Mouse (Mus musculus) embryo, embryonic 9.5 days (tissue): ENCODE results near the gene Cdh13.

Source experiments
- DNase-seq: peaks from one replicate; pipeline ENCODE4 v3.0.0-alpha.2; 2017; ENCODE audit errors: extremely low spot score

Gene Cdh13

DNA sequence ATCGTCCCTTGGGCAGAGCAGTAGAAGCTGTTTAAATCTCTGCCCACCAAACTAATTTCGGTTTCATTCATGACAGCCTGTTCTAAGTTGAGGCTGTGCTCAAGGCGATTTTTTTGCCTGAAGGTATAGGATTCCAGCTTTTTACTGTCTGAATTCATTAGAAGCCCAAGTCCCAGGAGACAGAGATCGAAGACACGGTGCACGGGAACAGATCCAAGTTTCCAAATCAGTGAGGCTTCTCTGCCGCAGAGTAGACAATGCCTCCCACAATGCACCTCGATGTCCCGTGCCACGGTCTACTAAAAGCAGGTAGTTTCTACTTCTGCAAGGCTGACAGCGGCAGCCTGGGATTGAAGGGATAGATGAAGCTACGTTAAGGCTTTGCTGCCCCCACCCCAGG, 778.1 kb downstream of the Cdh13 start:
- DNase-seq = no peak

DNA sequence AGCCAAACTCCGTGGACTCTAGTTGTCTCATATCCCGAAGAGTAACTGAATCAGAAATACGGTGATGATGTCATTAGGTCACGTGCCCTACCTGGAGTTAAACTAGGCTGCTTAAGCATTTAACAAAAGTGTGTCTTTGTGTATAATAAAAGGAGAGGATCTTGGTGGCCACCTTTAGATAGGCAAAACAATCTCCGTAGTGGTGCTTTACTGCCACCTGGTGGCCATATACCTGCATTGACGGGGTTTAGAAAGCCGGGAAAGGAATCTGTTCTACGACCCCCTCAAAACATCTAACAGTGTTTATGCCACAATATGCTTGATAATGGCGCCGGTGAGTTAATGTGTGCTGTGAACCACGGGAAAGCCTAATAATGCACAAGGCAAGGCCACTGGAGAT, 781.0 kb downstream of the Cdh13 start:
- DNase-seq = peak; percentile 68

DNA sequence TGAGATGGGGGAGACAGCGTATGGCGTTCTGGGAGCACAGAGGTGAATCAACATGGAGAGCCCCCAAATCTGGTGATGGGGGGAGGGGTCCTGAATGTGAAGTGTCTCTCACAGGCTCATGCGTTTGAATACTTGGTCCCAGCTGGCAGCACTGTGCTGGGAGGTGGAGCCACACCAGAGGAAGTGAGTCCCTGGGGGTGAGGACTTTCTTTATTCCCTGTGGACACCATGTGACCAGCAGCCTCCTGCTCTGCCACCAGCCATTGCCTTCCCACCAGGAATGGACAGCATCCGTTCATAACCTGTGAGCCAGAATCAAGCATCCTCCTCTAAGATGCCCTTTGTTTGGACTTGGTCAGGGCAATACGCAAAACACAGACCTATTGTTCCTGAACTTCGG, 788.8 kb downstream of the Cdh13 start:
- no peak for DNase-seq

DNA sequence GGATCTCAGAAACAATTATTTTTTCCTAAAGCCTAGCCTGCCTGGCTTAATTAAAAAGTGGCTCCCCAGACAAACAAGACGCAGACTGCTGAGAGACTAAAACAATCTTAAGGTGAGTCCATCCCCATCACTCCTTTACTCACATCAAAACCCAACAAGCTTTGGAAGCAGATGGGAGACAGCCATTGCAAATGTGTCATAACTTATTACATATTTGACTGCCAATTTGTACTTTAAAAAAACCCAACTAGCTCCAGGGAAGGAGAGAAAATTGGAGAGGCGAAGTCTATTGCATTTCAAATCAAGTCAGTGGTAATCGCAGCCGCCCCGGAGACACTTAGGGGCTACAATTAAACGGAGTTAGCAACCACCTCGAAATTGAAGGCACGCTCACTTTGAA, 801.5 kb downstream of the Cdh13 start:
- DNase-seq = no peak

DNA sequence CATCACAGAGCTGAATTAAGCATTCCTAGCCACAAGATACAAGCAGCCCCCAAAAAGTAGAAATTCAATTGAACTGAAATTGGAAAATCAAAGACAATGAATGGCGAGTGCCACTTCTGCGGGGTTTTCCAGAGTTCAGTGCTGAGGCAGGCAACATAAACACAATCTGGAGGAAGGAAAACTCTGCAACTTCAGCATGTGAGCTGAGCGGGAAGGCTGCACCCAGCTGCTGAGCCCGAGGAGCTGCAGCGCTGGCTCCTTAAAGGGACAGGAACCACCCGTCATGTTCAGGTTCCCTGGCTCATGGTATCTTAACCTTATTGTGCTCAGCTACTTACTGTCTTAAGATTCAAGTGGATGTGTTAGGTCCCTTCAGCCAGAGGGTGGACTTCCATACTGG, 814.7 kb downstream of the Cdh13 start:
- DNase-seq = peak; percentile 5

DNA sequence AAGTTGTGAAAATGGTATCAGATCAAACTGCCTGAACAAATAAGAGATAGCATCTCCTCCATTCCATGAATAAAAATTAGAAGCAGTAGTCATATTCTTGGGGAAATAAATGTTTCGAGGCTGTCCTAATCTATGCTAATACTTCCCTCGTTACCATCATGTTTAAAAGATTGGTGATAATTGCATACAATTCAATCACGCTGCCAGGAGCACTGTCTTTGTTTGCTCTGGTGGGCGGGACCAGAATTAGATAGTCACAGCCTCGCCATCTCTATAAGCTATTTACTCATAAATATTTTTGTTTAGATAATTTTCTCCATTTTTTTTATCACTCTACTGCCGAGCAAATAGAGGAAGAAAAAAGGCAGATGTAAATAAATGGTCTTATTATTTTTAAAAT, 819.3 kb downstream of the Cdh13 start:
- DNase-seq = no peak

DNA sequence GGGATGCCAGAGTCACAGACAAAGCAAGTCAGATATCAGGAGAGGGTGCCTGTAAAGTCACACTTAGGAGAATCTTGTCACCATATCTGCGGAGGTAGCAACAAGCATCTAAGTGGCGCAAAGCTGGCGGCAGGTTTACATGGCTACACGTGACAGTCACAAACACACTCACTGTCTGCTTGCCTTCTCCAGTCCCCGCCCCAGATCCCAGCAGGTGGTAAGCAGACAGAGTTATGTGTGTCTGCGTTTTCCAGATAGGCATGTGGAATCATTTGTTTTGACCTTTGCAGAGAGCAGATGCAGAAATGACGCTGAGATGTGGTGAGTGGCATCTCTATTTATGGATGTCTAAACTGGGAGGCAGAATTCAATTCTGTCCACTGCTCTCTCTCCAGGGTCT, 826.1 kb downstream of the Cdh13 start:
- no peak for DNase-seq

DNA sequence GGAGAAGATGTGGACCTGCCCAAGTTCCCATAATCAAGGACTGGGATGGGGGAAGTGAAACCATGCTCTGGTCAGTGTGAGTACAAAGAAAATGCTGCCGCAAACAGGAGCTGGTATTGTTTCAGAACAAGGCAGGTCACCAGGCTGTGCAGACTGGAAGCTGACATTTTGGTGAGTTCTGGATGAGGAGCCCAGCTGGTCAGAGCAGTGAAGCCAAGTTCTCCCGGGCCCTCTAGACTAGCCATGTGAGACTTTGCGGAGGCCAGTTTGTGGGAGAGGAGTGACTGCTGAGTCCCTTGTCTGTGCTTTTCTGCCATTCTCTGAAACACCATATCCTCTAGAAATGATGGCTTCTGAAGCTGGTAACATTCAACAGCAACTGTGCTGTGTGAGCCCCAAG, 829.3 kb downstream of the Cdh13 start:
- no peak for DNase-seq

DNA sequence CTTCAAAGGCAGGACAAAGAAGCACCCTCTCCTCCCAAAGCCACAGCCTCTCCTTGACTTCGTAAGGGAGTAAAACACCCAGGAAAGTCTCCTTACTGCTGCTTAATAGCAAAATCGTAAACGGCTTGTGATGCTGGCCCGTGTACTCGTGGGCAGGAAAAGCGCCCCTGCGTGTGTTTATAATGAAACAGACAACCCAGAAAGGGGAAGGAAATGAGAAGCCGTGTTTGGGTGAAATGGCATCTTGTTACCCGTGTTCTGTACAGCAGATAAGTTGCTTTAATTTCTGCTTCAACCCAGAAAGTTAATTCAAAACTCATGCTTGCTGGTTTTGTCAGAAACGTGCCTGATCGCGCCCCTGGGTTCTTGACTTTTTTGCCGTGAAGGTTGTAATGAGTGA, 837.7 kb downstream of the Cdh13 start:
- DNase-seq = no peak

DNA sequence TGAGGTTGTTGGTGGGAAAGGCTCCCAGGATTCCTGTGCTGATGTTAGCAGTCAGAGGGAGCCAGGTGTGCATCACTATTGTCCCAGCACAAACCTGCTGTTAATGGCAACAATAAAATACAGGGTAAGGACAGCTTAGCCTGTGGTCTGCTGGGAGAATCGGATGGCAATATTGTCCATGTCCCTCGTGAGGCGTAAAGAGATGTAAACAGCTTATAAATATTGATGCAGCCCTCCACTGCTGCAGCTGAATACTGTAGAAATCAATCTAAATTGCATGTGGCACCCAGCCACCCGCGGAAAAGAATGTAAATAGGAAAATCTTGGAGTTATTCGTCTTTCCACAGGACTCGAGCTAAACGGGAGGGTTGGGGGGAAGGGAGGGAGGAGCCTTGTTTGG, 844.3 kb downstream of the Cdh13 start:
- DNase-seq = no peak

DNA sequence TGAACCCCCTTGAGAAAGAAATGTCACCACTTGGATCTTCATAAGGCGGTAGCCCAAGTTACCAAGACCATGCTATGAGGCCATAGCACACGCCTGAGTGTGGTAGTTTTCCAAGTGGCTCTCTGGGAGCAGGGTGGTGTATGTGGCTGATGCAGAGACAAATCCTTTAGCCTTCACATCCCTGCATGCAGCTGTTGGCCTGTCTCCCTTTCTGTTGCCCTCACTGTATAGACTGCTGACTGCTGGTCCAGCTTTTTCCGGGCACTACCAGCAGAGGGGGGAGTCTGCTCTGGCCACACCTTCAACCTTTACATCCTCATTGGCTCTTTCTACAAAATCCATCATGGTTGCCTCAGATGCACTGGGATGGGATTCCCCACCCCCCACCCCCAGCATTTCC, 844.7 kb downstream of the Cdh13 start:
- DNase-seq = no peak

DNA sequence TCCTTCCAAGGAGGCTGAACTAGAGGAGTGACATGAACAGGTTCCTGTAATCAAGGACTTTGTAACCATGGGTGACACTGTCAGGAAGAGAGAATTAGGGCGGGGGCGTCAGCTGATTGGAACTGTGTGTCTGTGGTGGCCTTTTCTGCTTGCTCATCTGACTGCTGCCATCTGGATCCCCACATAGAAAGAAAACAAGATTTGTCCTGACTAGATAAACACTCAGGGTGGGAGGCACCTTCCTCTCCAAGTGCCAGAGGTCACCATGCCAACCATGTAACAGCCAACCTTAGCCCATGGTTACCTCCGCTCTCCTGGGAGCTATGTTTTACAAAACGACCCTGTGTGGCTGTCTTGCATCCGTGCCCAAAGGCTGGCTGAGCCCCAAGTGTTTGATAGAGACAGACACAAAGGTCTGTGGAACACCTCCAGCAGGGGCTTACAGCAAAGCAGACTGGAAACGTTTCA, 873.0 kb downstream of the Cdh13 start:
- DNase-seq = no peak

DNA sequence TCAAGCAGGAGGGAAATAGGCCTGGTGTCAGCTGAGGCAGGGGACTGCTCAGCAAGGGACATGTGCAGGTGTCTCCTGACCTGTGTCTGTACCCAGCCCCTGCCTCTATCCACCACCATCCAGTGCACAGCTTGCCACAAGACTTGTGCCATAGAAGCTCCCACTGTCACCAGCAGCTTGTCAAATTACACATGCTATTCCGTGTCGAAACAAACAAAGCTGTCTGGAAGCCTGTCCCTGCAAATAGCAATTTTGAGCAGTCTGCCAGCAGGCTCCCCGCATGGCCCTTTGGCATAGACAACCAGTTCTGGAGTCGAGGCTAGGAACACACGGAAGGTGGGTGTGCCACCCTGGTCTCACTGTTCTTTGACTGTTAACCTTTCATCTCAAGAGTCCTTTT, 875.1 kb downstream of the Cdh13 start:
- DNase-seq = no peak

DNA sequence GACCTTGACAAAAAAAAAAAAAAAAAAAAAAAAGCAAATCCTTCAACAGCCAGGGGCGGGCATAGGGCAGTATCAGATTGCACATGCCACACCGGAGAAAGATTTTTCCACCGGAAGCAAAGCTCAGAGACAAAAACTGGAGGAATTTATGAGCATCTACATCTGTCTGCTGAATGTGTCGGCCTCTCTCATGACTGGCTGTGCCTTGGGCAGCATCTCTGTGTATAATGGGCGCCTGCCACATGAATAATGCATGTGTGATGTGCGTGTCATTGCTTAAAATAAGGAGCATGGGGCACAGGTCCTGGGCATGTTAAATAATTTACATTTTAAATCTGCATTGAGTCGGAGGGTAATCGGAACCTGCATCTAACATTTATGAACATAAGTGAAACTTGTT, 876.3 kb downstream of the Cdh13 start:
- DNase-seq = no peak

DNA sequence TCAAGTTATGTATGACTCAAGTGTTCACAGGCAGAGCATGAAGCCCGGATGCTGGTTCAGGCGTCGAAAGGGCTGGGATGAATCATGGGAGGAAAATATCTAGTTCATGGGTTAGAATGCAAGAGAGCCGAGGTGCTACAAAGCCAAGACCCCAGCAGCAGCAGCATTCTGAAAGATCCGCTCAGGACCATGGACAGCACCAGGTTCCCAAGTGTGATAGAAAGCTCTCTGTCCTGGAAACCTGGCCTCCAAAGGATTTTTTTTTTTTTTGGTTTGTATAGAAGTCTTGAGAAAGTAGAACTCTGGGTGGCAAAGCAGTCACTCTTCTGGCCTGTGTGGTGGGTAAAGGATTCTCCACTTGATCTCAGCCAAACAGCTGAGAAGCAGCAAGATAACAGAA, 880.5 kb downstream of the Cdh13 start:
- DNase-seq = peak; percentile 34

DNA sequence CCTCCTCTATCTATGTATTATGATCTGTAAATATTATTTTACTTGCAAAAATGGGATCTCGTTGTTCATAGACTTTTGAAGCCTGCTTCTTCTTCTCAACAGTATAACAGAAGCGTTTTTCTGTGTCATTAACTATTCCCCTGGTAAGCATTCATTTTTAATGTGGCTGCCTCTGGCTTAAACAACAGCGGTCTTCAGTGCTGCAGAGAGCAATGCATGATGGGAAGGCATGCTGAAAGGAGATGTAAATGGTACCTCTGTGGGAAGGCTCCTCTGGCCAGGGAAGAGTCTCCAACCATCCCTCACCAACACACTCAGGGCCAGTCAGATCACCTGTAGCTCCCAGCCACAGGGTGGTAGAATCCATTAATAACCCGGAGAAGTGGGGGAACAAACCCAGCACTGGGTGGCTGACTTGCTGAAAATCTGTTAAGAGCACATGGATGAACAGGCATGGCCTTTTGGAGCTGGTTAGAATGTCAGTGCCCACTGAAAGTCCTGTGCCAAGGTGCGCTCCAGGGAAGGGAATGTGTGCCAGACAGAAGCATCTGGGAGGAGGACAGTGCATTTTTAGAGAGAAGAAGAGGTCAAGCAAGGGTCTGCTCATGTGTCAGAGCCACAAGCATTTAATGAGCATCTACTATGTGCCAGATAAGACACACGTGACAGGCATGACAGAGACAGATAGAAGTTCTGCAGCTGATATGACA, 893.8 kb downstream of the Cdh13 start:
- DNase-seq = no peak

DNA sequence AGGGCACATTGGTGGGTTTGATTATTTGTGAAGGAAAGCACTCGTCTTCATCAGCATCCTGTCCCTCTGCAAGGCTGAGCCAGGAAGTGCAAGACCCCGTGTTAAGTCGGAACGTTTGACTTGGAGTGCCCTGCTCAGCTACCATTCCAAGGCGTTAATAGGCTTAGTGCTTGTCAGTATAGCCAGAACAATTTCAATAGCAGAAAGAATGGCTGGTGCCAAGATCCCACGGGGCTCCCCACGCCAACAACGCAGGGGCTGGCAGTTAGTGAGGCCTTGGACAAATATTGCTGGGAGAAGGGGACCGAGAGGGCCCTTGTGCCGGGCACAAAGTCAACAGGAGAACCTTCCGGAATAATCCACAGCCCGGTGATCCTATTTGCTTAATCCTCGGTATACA, 897.1 kb downstream of the Cdh13 start:
- no peak for DNase-seq

DNA sequence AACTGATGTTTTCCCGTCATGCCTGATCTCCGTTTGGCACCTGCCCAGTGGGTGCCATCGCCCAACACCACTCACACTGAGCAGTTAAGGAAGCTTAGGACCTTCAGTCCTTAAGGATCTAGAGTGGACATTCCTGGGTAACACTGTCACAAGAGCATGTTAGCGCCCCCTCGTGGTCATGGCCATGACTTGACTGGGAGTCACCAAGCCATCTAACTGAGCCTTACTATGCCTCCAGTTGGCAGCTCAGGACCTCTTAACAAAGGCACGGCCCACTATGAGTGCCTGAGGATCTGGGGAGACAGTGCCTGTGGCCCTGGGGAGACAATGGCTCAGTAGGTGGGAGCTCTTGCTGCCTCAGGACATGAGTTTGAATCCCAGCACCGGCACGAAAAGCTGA, 912.2 kb downstream of the Cdh13 start:
- peak; percentile 11 for DNase-seq

DNA sequence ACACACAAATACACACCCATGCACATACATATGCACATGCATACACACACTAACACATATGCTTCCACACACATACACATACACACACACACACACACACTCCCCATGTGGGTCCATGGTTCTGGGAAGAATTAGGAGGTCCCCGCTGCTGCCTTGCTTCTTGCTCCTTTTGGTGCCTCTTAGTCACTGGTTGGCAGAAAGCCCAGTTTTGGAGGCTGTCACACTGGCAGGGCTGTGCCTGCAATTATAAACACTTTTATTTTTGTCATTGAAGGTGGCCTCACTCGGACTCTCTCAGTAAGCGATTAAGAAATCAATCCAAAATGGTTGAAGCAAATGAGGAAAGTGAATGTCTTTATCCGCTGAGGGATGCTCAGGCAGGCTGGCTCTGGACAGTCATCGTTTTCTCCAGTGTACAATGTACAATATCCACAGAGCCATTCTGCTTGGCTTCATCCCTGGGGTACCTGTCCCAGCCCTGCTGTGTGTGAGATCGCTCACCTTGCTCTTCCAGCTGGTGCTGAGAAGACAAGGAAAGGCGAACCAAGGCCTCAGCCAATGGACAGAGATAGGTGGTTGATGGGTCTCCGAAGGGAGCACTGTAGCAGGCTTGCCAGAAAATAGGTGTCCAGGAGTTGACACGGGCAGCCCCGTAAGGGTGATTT, 913.1 kb downstream of the Cdh13 start:
- DNase-seq = no peak

DNA sequence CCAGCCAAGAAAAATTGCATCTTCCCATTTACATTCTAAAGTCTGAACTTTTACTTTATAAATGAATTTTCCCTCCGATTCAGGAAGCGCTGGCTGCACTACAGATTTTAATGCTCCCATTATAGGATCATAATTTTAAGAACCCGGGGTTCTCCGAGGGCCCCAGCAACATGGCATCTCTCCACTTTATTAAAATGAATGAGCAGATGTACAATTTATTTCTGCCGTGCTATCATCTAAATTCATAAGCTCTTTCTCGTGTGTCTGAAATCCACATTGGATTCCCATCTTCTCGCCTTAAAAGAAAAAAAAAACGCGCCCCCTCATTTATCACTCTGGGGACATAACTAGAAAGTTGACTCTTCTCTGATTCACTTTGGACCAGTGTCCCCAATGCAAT, 925.0 kb downstream of the Cdh13 start:
- DNase-seq = no peak

DNA sequence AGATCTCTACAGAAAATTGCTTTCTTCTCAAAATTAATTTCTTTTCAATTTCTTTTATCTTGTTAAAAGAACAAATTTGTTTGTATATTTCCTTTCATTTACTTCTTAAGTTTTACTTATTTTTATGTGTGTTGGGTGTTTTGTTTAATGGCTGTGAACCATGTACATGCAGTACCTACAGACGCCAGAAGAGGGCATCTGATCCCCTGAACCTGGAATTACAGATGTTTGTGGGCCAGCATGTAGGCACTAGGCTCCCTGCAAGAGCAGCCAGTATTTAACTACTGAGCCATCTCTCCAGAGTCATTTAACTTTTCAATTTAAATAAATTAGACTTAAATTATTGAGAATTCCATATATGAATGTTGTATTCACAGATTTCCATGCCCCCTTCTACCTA, 941.0 kb downstream of the Cdh13 start:
- peak; percentile 17 for DNase-seq

DNA sequence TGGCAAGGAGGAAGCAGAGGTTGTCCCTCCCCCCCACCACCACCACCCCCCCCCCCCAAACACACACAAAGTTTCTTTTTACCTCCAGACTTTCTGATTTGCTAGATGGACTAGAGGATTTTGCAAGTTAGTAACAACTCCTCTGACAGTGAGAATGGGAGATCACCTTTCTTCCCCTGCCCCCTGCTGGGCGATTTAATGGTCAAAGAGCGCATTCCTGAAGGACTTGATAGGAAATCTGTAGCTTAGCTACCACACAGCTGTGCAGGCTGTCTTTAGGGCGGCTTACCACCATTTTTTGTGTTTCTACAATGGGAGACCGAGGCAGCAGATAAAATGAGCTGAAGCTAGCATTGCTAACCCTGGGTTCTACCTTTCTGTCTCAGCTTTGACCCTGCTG, 961.6 kb downstream of the Cdh13 start:
- DNase-seq = no peak

DNA sequence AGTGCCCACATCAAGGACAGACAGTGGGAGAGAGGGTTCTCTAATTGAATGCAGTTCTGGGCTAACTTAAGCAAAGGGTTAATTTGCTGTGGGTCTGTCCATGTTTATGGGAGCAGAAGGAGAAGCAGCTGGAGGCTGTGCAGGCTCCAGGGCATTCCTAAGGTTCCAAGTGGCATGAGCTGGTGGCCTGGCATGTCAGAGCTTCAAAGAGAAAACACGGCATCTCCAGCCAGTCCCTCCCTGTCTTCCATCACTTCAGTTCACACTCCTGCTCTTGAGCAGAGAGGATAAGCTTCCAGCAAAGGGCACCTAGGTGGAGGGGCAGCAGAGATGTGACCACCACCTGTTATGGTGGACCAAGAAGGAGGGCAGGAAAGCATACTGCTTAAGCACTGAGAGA, 962.1 kb downstream of the Cdh13 start:
- no peak for DNase-seq

DNA sequence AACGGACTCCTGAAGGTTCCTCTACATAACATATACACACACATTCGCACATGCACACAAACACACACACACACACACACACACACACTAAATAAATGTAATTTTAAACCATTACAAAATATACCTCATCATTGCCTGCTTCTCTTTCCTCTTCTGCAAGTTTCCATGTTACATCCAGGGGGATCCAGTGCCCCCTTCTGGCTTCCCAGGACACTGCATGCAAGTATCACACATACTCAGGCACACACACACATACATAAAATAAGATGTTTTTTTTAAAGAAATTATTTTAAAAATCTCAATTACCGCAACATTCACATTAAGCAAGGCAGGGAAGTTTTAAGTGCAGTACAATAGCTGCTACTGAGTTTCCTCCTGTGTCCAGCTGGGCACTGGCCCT, 970.8 kb downstream of the Cdh13 start:
- no peak for DNase-seq
